24 mouse cellular contexts compared by ENCODE assay signal in genomic region chr3:18892813-18893212, GRCm38 (mm10).
"Had no signal": no experiment of that assay in that cellular context is flagged by ENCODE, and none has a peak within 500 bp of the region (broad histone marks: within the 10 kb centered on the region; RNA-seq: fewer than 3 reads in every experiment).

No protein-coding gene starts in this region.

- H3K4me3 ChIP-seq: heart, embryonic 10.5 days; heart, embryonic 12.5 days; hindbrain, embryonic 10.5 days; hindbrain, embryonic 12.5 days; intestine, embryonic 15.5 days; layer of hippocampus, adult 2 months; left cerebral cortex, adult 2 months; limb, embryonic 10.5 days; limb, embryonic 12.5 days had no signal

- H3K9me3 ChIP-seq: heart, embryonic 10.5 days; heart, embryonic 12.5 days; hindbrain, embryonic 10.5 days; hindbrain, embryonic 12.5 days; intestine, embryonic 15.5 days; limb, embryonic 10.5 days had no signal

- H3K4me2 ChIP-seq: heart, embryonic 12.5 days; hindbrain, embryonic 12.5 days; hindbrain, embryonic 14.5 days; intestine, embryonic 15.5 days; limb, embryonic 12.5 days had no signal

- DNase-seq: gastrocnemius, postnatal 14 days; gastrocnemius, postnatal 36 days; heart, adult 11 months; heart, postnatal 10 days; heart, postnatal 4 days; kidney, adult 18-20 months; kidney, adult 8-10 months; kidney, postnatal 10 days; kidney, postnatal 25 days; kidney, postnatal 4 days had no signal

- H3K36me3 ChIP-seq: heart, embryonic 10.5 days; heart, embryonic 12.5 days; hindbrain, embryonic 10.5 days; hindbrain, embryonic 12.5 days; intestine, embryonic 15.5 days; limb, embryonic 10.5 days; limb, embryonic 12.5 days had no signal

- H3K9ac ChIP-seq: heart, embryonic 12.5 days; hindbrain, embryonic 12.5 days; hindbrain, embryonic 14.5 days; intestine, embryonic 15.5 days; limb, embryonic 12.5 days had no signal

- ATAC-seq: forebrain, embryonic 16.5 days; hindbrain, embryonic 16.5 days; inflammation-experienced regulatory T-cells, adult 6 months; intestine, embryonic 15.5 days; intestine, postnatal 0 days had no signal

- H3K27me3 ChIP-seq: heart, embryonic 12.5 days; hindbrain, embryonic 12.5 days; intestine, embryonic 15.5 days; limb, embryonic 12.5 days had no signal

- H3K4me1 ChIP-seq: heart, embryonic 10.5 days; heart, embryonic 12.5 days; hindbrain, embryonic 10.5 days; hindbrain, embryonic 12.5 days; intestine, embryonic 15.5 days; limb, embryonic 10.5 days; limb, embryonic 12.5 days had no signal

- H3K27ac ChIP-seq: heart, embryonic 10.5 days; hindbrain, embryonic 10.5 days; hindbrain, embryonic 12.5 days; hindbrain, embryonic 14.5 days; intestine, embryonic 15.5 days; layer of hippocampus, adult 2 months; left cerebral cortex, adult 2 months; limb, embryonic 10.5 days; limb, embryonic 12.5 days had no signal
